Mouse (Mus musculus) heart, adult 2 months (tissue): ENCODE data around the gene Gm15737. TPM values are rescaled to one million over a fixed set of nuclear protein-coding genes. Genes with fewer than 3 reads are reported as not detected.

Source experiments
- DNase-seq, 2 experiments: peaks; one replicate each; pipeline ENCODE4 v3.0.0; 2021
- H3K27ac ChIP-seq: fragments of 200-600 bp; 2 replicates; pipeline ENCODE4 v1.8.1; 2022
- H3K27me3 ChIP-seq: fragments of 200-500 bp; 2 replicates; pipeline ENCODE4 v1.6.1; 2012; ENCODE audit warnings: mild to moderate bottlenecking, low read length, inconsistent platforms, mixed read lengths; ENCODE audit not compliant: control insufficient read depth, insufficient read depth
- H3K36me3 ChIP-seq: fragments of 200-500 bp; 2 replicates; pipeline ENCODE4 v1.6.1; 2012; ENCODE audit warnings: low read length, inconsistent platforms; ENCODE audit not compliant: control insufficient read depth, insufficient read depth
- H3K4me1 ChIP-seq: fragments of 200-500 bp; 2 replicates; pipeline ENCODE4 v1.6.1; 2011; ENCODE audit warnings: low read length; ENCODE audit not compliant: control insufficient read depth, insufficient read depth
- H3K4me3 ChIP-seq: fragments of 200-600 bp; 2 replicates; pipeline ENCODE4 v1.8.1; 2022
- H3K79me2 ChIP-seq: fragments of 200-500 bp; replicated peaks from 2 replicates; pipeline ENCODE4 v1.6.1; 2012; ENCODE audit warnings: mild to moderate bottlenecking, inconsistent platforms, low read length, moderate library complexity, mixed read lengths; ENCODE audit not compliant: control insufficient read depth, insufficient read depth
- H3K9ac ChIP-seq: fragments of 200-500 bp; 2 replicates; pipeline ENCODE4 v1.6.1; 2012; ENCODE audit warnings: low read depth, mild to moderate bottlenecking, control low read depth, inconsistent platforms, low read length, mixed read lengths
- CTCF ChIP-seq: fragments of 200-600 bp; IDR thresholded peaks from 2 replicates; pipeline ENCODE4 v1.8.1; 2022; ENCODE audit warnings: antibody characterized with exemption, mild to moderate bottlenecking, moderate library complexity
- EP300 ChIP-seq: fragments of 200-500 bp; IDR thresholded peaks from 2 replicates; pipeline ENCODE4 v1.6.1; 2011; ENCODE audit warnings: low read depth, low read length, control low read depth; ENCODE audit not compliant: insufficient read depth
- POLR2A ChIP-seq: fragments of 200-500 bp; IDR thresholded peaks from 2 replicates; pipeline ENCODE4 v1.6.1; 2011; ENCODE audit warnings: mild to moderate bottlenecking, low read depth, low read length, control low read depth; ENCODE audit not compliant: insufficient read depth
- WGBS: fragments of 180-500 bp; shearing (Covaris S2); methylation state at CpG from one replicate; pipeline ENCODE4 v1.1.7; 2018; 5-methylcytosine and 5-hydroxymethylcytosine counted together
- intact Hi-C: fragments of 180-260 bp; cut with DNase I; formaldehyde crosslinking; loops from one replicate; pipeline ENCODE4 v1.15.1; 2025
- polyA plus RNA-seq: library from polyadenylated mRNA; depleted of rRNA; stranded (reverse); fragments of >200 nt; gene quantifications from 2 replicates; pipeline ENCODE4 v1.2.3, GENCODE M21; 2012; rRNA removed
- total RNA-seq, 2 experiments: library from RNA; stranded (reverse); gene quantifications; 2 replicates each; pipeline ENCODE4 v1.2.3; 2021

Gm15737 gene
- total and polyA plus RNA-seq, 3 experiments: 0.12 to 0.52 (median 0.36) TPM

GRCm38 (mm10) chr6:92920938-92921689 is 52.0 kb downstream of the Gm15737 start:
- peak overlapping the region; percentile 10 for H3K27ac ChIP-seq
- intact Hi-C loops: no loop called here
- DNase-seq: no peak
- peaks cover 12% of the 10 kb centered on the region for H3K36me3 ChIP-seq
- no peak overlapping the region for H3K4me3 ChIP-seq
- peaks cover 14% of the 10 kb centered on the region for H3K4me1 ChIP-seq
- H3K79me2 ChIP-seq: no peaks in the 10 kb centered on the region; the same call in 1 of the 2 replicates
- WGBS: 35% methylated on average over 10 of the region's 10 CpGs
- TF ChIP-seq POLR2A (no peak), CTCF (no peak), EP300 (no peak)
- H3K27me3 ChIP-seq: no peaks in the 10 kb centered on the region
- H3K9ac ChIP-seq: no peak overlapping the region

- Histone ChIP-seq H3K4me3 (no peak overlapping the region), H3K4me1 (peaks cover 14% of the 10 kb centered on the region), H3K9ac (no peak overlapping the region), H3K27ac (peak overlapping the region; percentile 30; the same call in 1 of the 2 replicates), H3K79me2 (no peaks in the 10 kb centered on the region; the same call in none of the 2 replicates), H3K27me3 (no peaks in the 10 kb centered on the region), H3K36me3 (peaks cover 12% of the 10 kb centered on the region)
- TF ChIP-seq POLR2A (no peak), CTCF (no peak), EP300 (no peak)
- WGBS: 6% methylated on average over 4 of the region's 4 CpGs
- intact Hi-C loops: no loop called here
- peak; percentile 34 to 42 for DNase-seq
Measured at GRCm38 (mm10) chr6:92921843-92922242, 52.7 kb downstream of the Gm15737 start.

DNA sequence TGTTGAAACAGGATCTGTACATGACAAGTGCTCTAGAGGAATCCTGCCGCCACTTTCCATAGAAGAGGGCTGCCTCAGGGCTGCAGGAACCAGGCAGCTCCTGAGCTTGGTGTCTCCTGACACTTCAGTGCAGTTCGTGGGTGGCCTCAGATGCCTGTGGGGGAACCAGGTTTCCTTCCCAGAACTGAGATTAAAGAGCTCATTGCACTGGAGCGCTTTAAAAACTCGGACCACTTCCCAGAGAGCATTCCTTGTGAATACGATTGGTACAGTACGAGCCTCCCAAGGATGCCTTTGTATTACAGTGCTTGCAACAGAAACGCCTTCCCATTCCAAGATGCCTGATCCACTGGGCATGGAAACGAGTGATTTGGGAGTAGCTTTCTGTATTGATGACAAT is 55.4 kb downstream of the Gm15737 start:
- Histone ChIP-seq H3K9ac (no peak overlapping the region), H3K27ac (no peak overlapping the region), H3K79me2 (no peaks in the 10 kb centered on the region; the same call in none of the 2 replicates), H3K4me1 (peaks cover 14% of the 10 kb centered on the region), H3K36me3 (peaks cover 17% of the 10 kb centered on the region), H3K4me3 (no peak overlapping the region), H3K27me3 (no peaks in the 10 kb centered on the region)
- intact Hi-C loops: no loop called here
- no peak for TF ChIP-seq EP300
- TF ChIP-seq POLR2A: no peak
- no peak for TF ChIP-seq CTCF
- WGBS: 57% methylated on average over 8 of the region's 8 CpGs
- no peak for DNase-seq

DNA sequence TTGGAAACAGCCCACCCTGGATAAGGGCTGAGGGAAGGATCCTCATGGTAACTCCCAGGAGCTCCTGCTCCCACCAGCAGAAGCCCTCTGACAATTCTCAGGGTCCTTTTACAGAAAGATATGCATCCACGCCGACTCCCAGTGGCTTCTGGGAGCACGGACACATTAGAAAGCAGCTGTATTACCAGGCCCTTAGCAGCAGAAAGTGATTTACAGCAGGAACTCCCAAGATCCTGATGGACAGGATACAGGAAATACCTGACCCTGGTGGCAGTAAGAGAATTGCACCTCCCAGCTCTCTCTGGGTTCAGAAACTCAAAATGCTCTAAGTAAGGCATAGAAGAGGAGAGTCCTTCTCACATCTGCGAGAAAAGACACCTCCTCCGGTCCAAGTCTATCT is 59.1 kb downstream of the Gm15737 start:
- peaks cover 34% of the 10 kb centered on the region for H3K36me3 ChIP-seq
- TF ChIP-seq EP300: no peak
- peak; percentile 47 for TF ChIP-seq CTCF
- H3K27ac ChIP-seq: no peak overlapping the region
- whole genome bisulfite sequencing: 64% methylated on average over 5 of the region's 5 CpGs
- peaks cover 5% of the 10 kb centered on the region for H3K4me1 ChIP-seq
- intact Hi-C loops: no loop called here
- H3K4me3 ChIP-seq: no peak overlapping the region
- no peak overlapping the region for H3K9ac ChIP-seq
- H3K27me3 ChIP-seq: no peaks in the 10 kb centered on the region
- no peak for DNase-seq
- no peaks in the 10 kb centered on the region; the same call in none of the 2 replicates for H3K79me2 ChIP-seq

Other genes with a start within 250 kb of the Gm15737 start
- gene Prickle2, start 163.2 kb upstream of the Gm15737 start, total RNA-seq: 1 to 10 TPM; 4.9 to 6.1 TPM
- gene Prickle2, start 163.2 kb upstream of the Gm15737 start, polyA plus RNA-seq: 2.3 and 4.1 TPM in 2 replicates
- under 1 TPM in 1 of 2 experiments, not detected in 1; 0.30 TPM for gene A730049H05Rik, start 52.9 kb upstream of the Gm15737 start, total RNA-seq
- gene A730049H05Rik, start 52.9 kb upstream of the Gm15737 start, polyA plus RNA-seq: 0.06 TPM in 1 of 2 replicates, not detected in the other
- 10 to 100 TPM in 1 of 2 experiments, 1 to 10 TPM in 1; 9.6 to 17.5 TPM for gene Adamts9, start 74.1 kb downstream of the Gm15737 start, total RNA-seq
- 5.7 and 9.2 TPM in 2 replicates for gene Adamts9, start 74.1 kb downstream of the Gm15737 start, polyA plus RNA-seq